Mouse (Mus musculus): Measurements from ENCODE around the gene Pik3r1. TPM values are rescaled to one million over a fixed set of nuclear protein-coding genes. Genes with fewer than 3 reads are reported as not detected.

The Pik3r1 gene
- polyA plus RNA-seq, 1 experiment from 2014 or later: 63.3 TPM

DNA sequence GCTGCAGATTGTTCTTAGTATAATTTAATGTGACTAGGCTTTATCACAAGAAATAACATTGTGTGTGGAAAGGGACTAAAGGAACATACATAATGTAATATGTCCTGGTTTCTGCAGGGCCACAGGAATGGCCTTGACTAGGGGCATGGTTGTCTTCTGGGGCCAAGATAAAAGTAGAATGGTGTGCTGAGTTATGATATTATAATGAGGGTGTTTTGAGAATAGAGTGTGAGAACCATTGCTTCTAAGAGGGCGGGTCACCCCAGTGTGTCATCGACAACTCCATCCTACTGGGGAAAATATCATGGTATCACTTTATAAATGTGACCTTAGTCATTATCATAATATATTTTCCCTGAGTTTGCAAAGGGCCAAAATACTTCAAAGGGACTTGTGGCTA lies 115.9 kb downstream of the Pik3r1 start:
- Histone ChIP-seq H3K9ac (replicated peaks; ENCODE audit: low read length) (no peak overlapping the region), H3K4me2 (ENCODE audit: low read length) (no peak overlapping the region), H3K9me3 (ENCODE audit: control insufficient read depth, low read length) (no peaks in the 10 kb centered on the region), H3K27me3 (ENCODE audit: control insufficient read depth, insufficient read depth, low read length) (no peaks in the 10 kb centered on the region), H3K27ac (replicated peaks; ENCODE audit: low read depth, low read length) (no peak overlapping the region), H3K36me3 (ENCODE audit: control insufficient read depth, insufficient read depth, low read length) (no peaks in the 10 kb centered on the region), H3K4me3 (replicated peaks; ENCODE audit: low read depth, low read length) (no peak overlapping the region), H3K4me1 (ENCODE audit: control insufficient read depth, insufficient read depth, low read length) (no peaks in the 10 kb centered on the region)
- ATAC-seq (ENCODE audit: low FRiP score, low TSS enrichment): no peak
- 98% methylated on average over 2 of the region's 2 CpGs for WGBS
- no peak for DNase-seq

DNA sequence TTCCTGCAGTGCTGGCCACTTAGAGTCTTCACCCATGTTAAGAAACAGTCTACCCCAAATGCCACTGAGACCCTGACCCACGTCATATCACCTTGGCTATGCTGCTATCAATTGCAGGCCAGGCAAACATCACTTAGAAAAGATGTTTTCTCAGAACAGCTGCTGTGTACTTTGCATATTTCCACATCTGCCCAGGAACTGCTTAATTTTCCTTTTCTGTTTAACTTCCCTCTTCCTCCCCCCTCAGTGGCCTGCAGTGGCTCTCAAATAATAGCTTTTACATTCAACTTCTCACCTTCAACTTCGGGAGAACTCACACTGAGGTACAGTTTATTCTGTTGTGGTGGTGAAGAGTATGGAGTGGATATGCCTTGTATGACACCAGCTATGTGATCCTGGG lies 126.4 kb downstream of the Pik3r1 start:
- H3K9ac ChIP-seq (replicated peaks; ENCODE audit: low read length): no peak overlapping the region
- H3K27me3 ChIP-seq (ENCODE audit: control insufficient read depth, insufficient read depth, low read length): no peaks in the 10 kb centered on the region
- no peak for ATAC-seq (ENCODE audit: low FRiP score, low TSS enrichment)
- whole genome bisulfite sequencing: 88% methylated on average over 2 of the region's 2 CpGs
- no peaks in the 10 kb centered on the region for H3K4me1 ChIP-seq (ENCODE audit: control insufficient read depth, insufficient read depth, low read length)
- DNase-seq: no peak
- no peak overlapping the region for H3K27ac ChIP-seq (replicated peaks; ENCODE audit: low read depth, low read length)
- no peaks in the 10 kb centered on the region for H3K9me3 ChIP-seq (ENCODE audit: control insufficient read depth, low read length)
- no peak overlapping the region for H3K4me3 ChIP-seq (replicated peaks; ENCODE audit: low read depth, low read length)
- no peaks in the 10 kb centered on the region for H3K36me3 ChIP-seq (ENCODE audit: control insufficient read depth, insufficient read depth, low read length)
- H3K4me2 ChIP-seq (ENCODE audit: low read length): no peak overlapping the region

DNA sequence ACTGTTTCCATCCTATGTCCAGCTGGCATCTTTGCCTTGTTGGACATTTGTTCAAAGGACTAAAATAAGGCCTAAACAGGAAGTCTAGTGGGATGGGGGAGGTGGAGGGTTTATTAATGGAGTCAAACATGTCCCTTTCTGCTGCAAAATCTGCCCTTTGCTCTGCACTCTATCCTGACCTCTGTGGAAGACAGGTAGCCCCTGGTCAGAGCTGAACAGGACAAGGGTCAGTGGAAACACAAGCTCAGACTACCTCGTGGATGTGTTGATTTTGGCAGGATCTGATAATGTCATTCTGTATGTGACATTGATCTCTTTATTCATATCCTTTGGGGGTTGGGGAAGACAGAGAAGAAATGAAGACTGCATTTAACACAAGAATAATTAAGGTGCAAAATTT lies 132.2 kb downstream of the Pik3r1 start:
- Histone ChIP-seq H3K9me3 (ENCODE audit: control insufficient read depth, low read length) (no peaks in the 10 kb centered on the region), H3K9ac (replicated peaks; ENCODE audit: low read length) (no peak overlapping the region), H3K27ac (replicated peaks; ENCODE audit: low read depth, low read length) (no peak overlapping the region), H3K4me3 (replicated peaks; ENCODE audit: low read depth, low read length) (no peak overlapping the region), H3K4me2 (ENCODE audit: low read length) (no peak overlapping the region), H3K36me3 (ENCODE audit: control insufficient read depth, insufficient read depth, low read length) (no peaks in the 10 kb centered on the region), H3K27me3 (ENCODE audit: control insufficient read depth, insufficient read depth, low read length) (no peaks in the 10 kb centered on the region), H3K4me1 (ENCODE audit: control insufficient read depth, insufficient read depth, low read length) (no peaks in the 10 kb centered on the region)
- WGBS: 43% methylated on average over 1 of the region's 1 CpGs
- ATAC-seq (ENCODE audit: low FRiP score, low TSS enrichment) (no peak), DNase-seq (no peak)

DNA sequence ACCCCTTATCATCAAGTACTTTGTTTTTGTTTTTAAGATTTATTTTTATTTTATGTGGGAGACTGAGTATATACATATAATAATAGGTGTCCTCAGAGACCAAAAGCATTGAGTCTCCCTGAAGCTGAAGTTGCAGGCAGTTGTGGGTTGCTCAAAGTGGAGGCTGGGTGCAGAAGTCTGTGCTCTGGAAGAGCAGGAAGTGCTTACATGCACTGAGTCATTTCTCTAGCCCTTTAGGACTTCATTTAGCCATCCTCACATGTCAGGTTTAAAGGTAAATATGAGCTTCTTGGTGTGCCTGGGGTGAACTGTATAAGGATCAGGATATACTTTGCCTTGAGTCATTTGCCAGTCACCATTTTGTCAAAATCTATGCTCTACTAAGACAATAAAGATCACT lies 133.6 kb downstream of the Pik3r1 start:
- Histone ChIP-seq H3K4me3 (replicated peaks; ENCODE audit: low read depth, low read length) (no peak overlapping the region), H3K27ac (replicated peaks; ENCODE audit: low read depth, low read length) (no peak overlapping the region), H3K4me1 (ENCODE audit: control insufficient read depth, insufficient read depth, low read length) (no peaks in the 10 kb centered on the region), H3K27me3 (ENCODE audit: control insufficient read depth, insufficient read depth, low read length) (no peaks in the 10 kb centered on the region), H3K9me3 (ENCODE audit: control insufficient read depth, low read length) (no peaks in the 10 kb centered on the region), H3K36me3 (ENCODE audit: control insufficient read depth, insufficient read depth, low read length) (no peaks in the 10 kb centered on the region), H3K9ac (replicated peaks; ENCODE audit: low read length) (no peak overlapping the region), H3K4me2 (ENCODE audit: low read length) (no peak overlapping the region)
- ATAC-seq (ENCODE audit: low FRiP score, low TSS enrichment) (no peak), DNase-seq (no peak)

DNA sequence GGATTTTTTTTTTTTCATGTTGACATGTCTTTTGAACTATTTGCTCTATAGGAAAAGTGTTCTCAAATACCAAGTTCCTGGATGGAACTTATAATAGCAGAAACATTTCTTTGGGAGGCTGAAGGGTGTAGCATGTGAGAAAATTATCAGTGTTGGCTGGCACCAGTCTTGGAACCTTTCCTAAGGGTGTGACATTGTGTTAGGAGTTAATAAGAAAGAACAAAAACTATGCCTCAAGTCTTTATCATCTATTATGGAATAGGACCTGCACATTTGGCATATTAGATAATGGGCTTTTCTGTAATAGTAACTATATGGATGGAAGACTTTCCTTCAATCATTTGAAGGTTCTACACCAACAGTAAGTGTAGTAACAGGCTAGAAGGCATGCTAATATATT lies 134.4 kb downstream of the Pik3r1 start:
- Histone ChIP-seq H3K27me3 (ENCODE audit: control insufficient read depth, insufficient read depth, low read length) (no peaks in the 10 kb centered on the region), H3K9me3 (ENCODE audit: control insufficient read depth, low read length) (no peaks in the 10 kb centered on the region), H3K4me2 (ENCODE audit: low read length) (no peak overlapping the region), H3K4me3 (replicated peaks; ENCODE audit: low read depth, low read length) (no peak overlapping the region), H3K27ac (replicated peaks; ENCODE audit: low read depth, low read length) (no peak overlapping the region), H3K4me1 (ENCODE audit: control insufficient read depth, insufficient read depth, low read length) (no peaks in the 10 kb centered on the region), H3K36me3 (ENCODE audit: control insufficient read depth, insufficient read depth, low read length) (no peaks in the 10 kb centered on the region), H3K9ac (replicated peaks; ENCODE audit: low read length) (no peak overlapping the region)
- DNase-seq (no peak), ATAC-seq (ENCODE audit: low FRiP score, low TSS enrichment) (no peak)

DNA sequence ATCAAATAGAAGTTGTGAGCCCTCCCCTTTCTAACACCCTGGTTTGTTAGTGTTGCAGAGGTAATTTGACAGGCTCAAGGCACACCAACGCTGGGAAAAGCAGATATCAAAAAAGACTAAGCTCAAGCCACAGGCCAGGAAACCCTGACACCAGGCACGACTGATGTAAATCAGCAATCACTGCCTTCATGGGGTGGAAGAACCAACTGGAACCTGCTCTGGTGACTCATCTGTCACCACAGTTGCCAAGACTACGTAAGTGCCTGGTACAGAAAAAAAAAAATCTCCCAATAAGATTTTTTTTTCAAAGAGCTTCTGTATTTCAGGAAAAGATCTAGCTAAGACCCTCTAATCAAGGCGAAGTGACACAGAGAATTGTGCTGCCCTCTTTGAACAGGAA lies 135.2 kb downstream of the Pik3r1 start:
- no peaks in the 10 kb centered on the region for H3K36me3 ChIP-seq (ENCODE audit: control insufficient read depth, insufficient read depth, low read length)
- no peak overlapping the region for H3K9ac ChIP-seq (replicated peaks; ENCODE audit: low read length)
- 74% methylated on average over 4 of the region's 4 CpGs for WGBS
- no peaks in the 10 kb centered on the region for H3K27me3 ChIP-seq (ENCODE audit: control insufficient read depth, insufficient read depth, low read length)
- no peak for DNase-seq
- H3K4me2 ChIP-seq (ENCODE audit: low read length): no peak overlapping the region
- H3K4me1 ChIP-seq (ENCODE audit: control insufficient read depth, insufficient read depth, low read length): no peaks in the 10 kb centered on the region
- no peak overlapping the region for H3K4me3 ChIP-seq (replicated peaks; ENCODE audit: low read depth, low read length)
- no peak overlapping the region for H3K27ac ChIP-seq (replicated peaks; ENCODE audit: low read depth, low read length)
- no peak for ATAC-seq (ENCODE audit: low FRiP score, low TSS enrichment)
- H3K9me3 ChIP-seq (ENCODE audit: control insufficient read depth, low read length): no peaks in the 10 kb centered on the region

DNA sequence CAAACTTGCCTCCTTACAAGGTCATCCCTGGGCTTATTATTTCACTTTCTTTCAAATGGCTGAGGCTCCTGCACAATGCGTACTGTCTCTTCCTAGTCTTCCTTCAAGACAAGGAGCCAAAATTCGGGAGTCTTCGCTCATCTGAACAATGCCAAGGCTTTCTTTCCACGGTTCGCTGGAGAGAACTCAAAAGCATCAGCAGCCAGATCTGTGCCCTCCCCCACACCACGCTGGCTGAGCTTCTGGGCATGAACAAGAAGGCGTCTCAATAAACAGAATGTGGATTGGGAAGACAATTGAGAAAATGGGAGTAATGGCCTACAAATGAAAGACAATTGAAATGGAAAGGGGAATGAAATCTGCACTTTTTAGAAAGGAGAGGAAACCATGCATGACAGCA lies 136.5 kb downstream of the Pik3r1 start:
- Histone ChIP-seq H3K27ac (replicated peaks; ENCODE audit: low read depth, low read length) (no peak overlapping the region), H3K27me3 (ENCODE audit: control insufficient read depth, insufficient read depth, low read length) (no peaks in the 10 kb centered on the region), H3K4me1 (ENCODE audit: control insufficient read depth, insufficient read depth, low read length) (no peaks in the 10 kb centered on the region), H3K36me3 (ENCODE audit: control insufficient read depth, insufficient read depth, low read length) (no peaks in the 10 kb centered on the region), H3K4me2 (ENCODE audit: low read length) (no peak overlapping the region), H3K4me3 (replicated peaks; ENCODE audit: low read depth, low read length) (no peak overlapping the region), H3K9me3 (ENCODE audit: control insufficient read depth, low read length) (no peaks in the 10 kb centered on the region), H3K9ac (replicated peaks; ENCODE audit: low read length) (no peak overlapping the region)
- 18% methylated on average over 7 of the region's 7 CpGs for WGBS
- no peak for ATAC-seq (ENCODE audit: low FRiP score, low TSS enrichment)
- DNase-seq: no peak

Data from midbrain, embryonic 14.5 days (tissue).